Mouse (Mus musculus): ENCODE data around the gene Wbp1. TPM values are rescaled to one million over a fixed set of nuclear protein-coding genes. Genes with fewer than 3 reads are reported as not detected.

Gene Wbp1
- polyA plus RNA-seq, 1 experiment from 2014 or later: 212 TPM

DNA sequence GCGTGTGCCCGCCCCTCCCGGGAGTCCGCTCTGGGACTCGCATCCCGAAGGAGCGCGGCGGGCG lies 51.3 kb downstream of the Wbp1 start, which contains the start of gene Tlx2:
Gene Tlx2, minus strand, starts transcription at position 47 of the 64 bp plus-strand sequence.
- Histone ChIP-seq H3K9me3 (replicated peaks) (no peaks in the 10 kb centered on the region), H3K36me3 (no peaks in the 10 kb centered on the region), H3K27ac (no peak within 1 kb of the TSS), H3K4me1 (peaks cover 19% of the 10 kb centered on the region), H3K4me3 (peak within 1 kb of the TSS; percentile 23), H3K27me3 (peaks cover 99% of the 10 kb centered on the region), H3K9ac (no peak within 1 kb of the TSS), H3K4me2 (replicated peaks) (peak within 1 kb of the TSS; percentile 28; the same call in 1 of the 2 replicates)
- no peak for ATAC-seq (ENCODE audit: low FRiP score)
- 3% methylated on average over 10 of the region's 10 CpGs for WGBS

DNA sequence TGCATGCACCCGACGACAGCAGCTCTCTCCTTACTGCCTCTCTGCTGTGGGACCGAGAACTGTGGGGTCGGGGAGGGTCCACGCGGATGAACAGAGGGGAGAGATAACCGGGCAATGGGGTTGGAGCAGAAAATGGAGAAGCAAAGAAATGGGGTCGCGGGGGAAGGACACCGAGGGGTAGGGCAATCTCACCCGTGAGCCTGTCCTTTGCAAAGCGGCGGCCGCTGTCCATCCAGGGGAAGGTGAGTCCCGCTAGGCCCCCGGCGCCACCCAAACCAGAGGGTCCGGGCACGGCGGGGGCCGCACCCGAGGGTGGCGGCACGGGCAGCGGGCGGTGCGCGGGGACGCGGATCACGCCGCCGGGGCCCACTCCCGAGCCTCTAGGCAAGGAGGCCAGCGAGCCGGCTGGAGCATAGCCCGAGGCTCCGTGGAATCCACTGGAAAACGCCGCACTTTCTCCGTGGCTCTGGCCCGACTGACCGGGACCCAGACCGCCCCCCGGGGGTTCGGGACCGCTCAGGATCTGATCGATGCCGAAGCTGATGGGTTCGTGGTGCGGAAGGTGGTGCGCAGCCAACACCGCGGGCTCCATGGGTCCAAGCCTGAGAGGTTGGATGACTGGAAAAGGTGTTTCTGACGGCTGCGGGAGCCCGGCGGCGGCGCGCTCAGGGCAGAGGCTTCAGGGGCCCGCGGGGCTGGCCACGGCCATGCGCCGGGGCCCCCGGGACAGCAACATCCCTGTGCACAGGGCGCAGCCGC lies 51.7 kb downstream of the Wbp1 start:
- H3K9me3 ChIP-seq (replicated peaks): no peaks in the 10 kb centered on the region
- H3K27ac ChIP-seq: no peak overlapping the region
- peak overlapping the region; percentile 28; the same call in 1 of the 2 replicates for H3K4me2 ChIP-seq (replicated peaks)
- H3K9ac ChIP-seq: no peak overlapping the region
- no peaks in the 10 kb centered on the region for H3K36me3 ChIP-seq
- ATAC-seq (ENCODE audit: low FRiP score): no peak
- peaks cover 19% of the 10 kb centered on the region for H3K4me1 ChIP-seq
- H3K27me3 ChIP-seq: peaks cover 99% of the 10 kb centered on the region
- H3K4me3 ChIP-seq: peak overlapping the region; percentile 23
- 2% methylated on average over 69 of the region's 69 CpGs for WGBS

MicroRNAs within 50 kb of the gene (microRNA counts, 519-probe panel; counts per million panel counts)
- 470 counts per million, percentile 58 among the panel's probes with 10 or more counts for microRNA mmu-miR-3470a+mmu-miR-3470b

Small RNAs within 50 kb of the gene (microRNA-seq; reads per million reads assigned to microRNA genes)
- gene Mir3470a: not detected

Other genes with a start within 250 kb of the Wbp1 start
- 10.8 and 10.9 TPM in 2 replicates for gene Sema4f, start 181.8 kb downstream of the Wbp1 start, polyA plus RNA-seq (2016; fragmentation: Nextera tagmentation; extraction: Ambion mirVana)
- gene M1ap, start 174.7 kb downstream of the Wbp1 start, polyA plus RNA-seq (2016; fragmentation: Nextera tagmentation; extraction: Ambion mirVana): 0.20 and 1.1 TPM in 2 replicates
- gene Dok1, start 88.1 kb downstream of the Wbp1 start, polyA plus RNA-seq (2016; fragmentation: Nextera tagmentation; extraction: Ambion mirVana): 8.5 and 10.3 TPM in 2 replicates
- gene Loxl3, start 87.4 kb downstream of the Wbp1 start, polyA plus RNA-seq (2016; fragmentation: Nextera tagmentation; extraction: Ambion mirVana): 16.8 and 19.2 TPM in 2 replicates
- 149 and 158 TPM in 2 replicates for gene Aup1, start 67.0 kb downstream of the Wbp1 start, polyA plus RNA-seq (2016; fragmentation: Nextera tagmentation; extraction: Ambion mirVana)
- 59.9 and 63.4 TPM in 2 replicates for gene Htra2, start 66.3 kb downstream of the Wbp1 start, polyA plus RNA-seq (2016; fragmentation: Nextera tagmentation; extraction: Ambion mirVana)
- gene Dqx1, start 63.7 kb downstream of the Wbp1 start, polyA plus RNA-seq (2016; fragmentation: Nextera tagmentation; extraction: Ambion mirVana): 0.76 and 1.2 TPM in 2 replicates
- 4.4 and 6.0 TPM in 2 replicates for gene Tlx2, start 51.3 kb downstream of the Wbp1 start, polyA plus RNA-seq (2016; fragmentation: Nextera tagmentation; extraction: Ambion mirVana)
- 39.1 and 39.5 TPM in 2 replicates for gene Pcgf1, start 43.7 kb downstream of the Wbp1 start, polyA plus RNA-seq (2016; fragmentation: Nextera tagmentation; extraction: Ambion mirVana)
- 0.69 TPM in 1 of 2 replicates, not detected in the other for gene Lbx2, start 35.2 kb downstream of the Wbp1 start, polyA plus RNA-seq (2016; fragmentation: Nextera tagmentation; extraction: Ambion mirVana)
- 3.3 and 3.9 TPM in 2 replicates for gene Ccdc142, start 20.0 kb downstream of the Wbp1 start, polyA plus RNA-seq (2016; fragmentation: Nextera tagmentation; extraction: Ambion mirVana)
- 3.6 and 5.0 TPM in 2 replicates for gene Gm42688, start 19.9 kb downstream of the Wbp1 start, polyA plus RNA-seq (2016; fragmentation: Nextera tagmentation; extraction: Ambion mirVana)
- 110 and 124 TPM in 2 replicates for gene Mrpl53, start 12.5 kb downstream of the Wbp1 start, polyA plus RNA-seq (2016; fragmentation: Nextera tagmentation; extraction: Ambion mirVana)
- 42.6 TPM in 2 replicates for gene Mogs, start 6.1 kb downstream of the Wbp1 start, polyA plus RNA-seq (2016; fragmentation: Nextera tagmentation; extraction: Ambion mirVana)
- gene Ino80b, start 3.9 kb upstream of the Wbp1 start, polyA plus RNA-seq (2016; fragmentation: Nextera tagmentation; extraction: Ambion mirVana): 19.6 and 19.9 TPM in 2 replicates
- 40.7 and 42.6 TPM in 2 replicates for gene Rtkn, start 13.9 kb upstream of the Wbp1 start, polyA plus RNA-seq (2016; fragmentation: Nextera tagmentation; extraction: Ambion mirVana)
- 11.2 and 11.5 TPM in 2 replicates for gene Wdr54, start 34.8 kb upstream of the Wbp1 start, polyA plus RNA-seq (2016; fragmentation: Nextera tagmentation; extraction: Ambion mirVana)
- 4.4 and 5.2 TPM in 2 replicates for gene 1700003E16Rik, start 34.8 kb upstream of the Wbp1 start, polyA plus RNA-seq (2016; fragmentation: Nextera tagmentation; extraction: Ambion mirVana)
- 158 and 168 TPM in 2 replicates for gene Dctn1, start 44.4 kb upstream of the Wbp1 start, polyA plus RNA-seq (2016; fragmentation: Nextera tagmentation; extraction: Ambion mirVana)
- gene Slc4a5, start 98.3 kb upstream of the Wbp1 start, polyA plus RNA-seq (2016; fragmentation: Nextera tagmentation; extraction: Ambion mirVana): 5.0 and 6.1 TPM in 2 replicates
- 29.8 and 30.0 TPM in 2 replicates for gene Mthfd2, start 204.3 kb upstream of the Wbp1 start, polyA plus RNA-seq (2016; fragmentation: Nextera tagmentation; extraction: Ambion mirVana)
- gene Mob1a, start 204.5 kb upstream of the Wbp1 start, polyA plus RNA-seq (2016; fragmentation: Nextera tagmentation; extraction: Ambion mirVana): 52.5 and 55.4 TPM in 2 replicates
- gene Bola3, start 227.6 kb upstream of the Wbp1 start, polyA plus RNA-seq (2016; fragmentation: Nextera tagmentation; extraction: Ambion mirVana): 88.5 and 92.1 TPM in 2 replicates

Data from hindbrain, embryonic 12.5 days (tissue).